Mouse (Mus musculus) CH12.LX (cell line): ENCODE measurements around the gene Foxp1. TPM values are rescaled to one million over a fixed set of nuclear protein-coding genes. Genes with fewer than 3 reads are reported as not detected.

Experiments used
- DNase-seq: peaks from one replicate; pipeline ENCODE4 v3.0.0-alpha.2; 2013; ENCODE audit errors: extremely low read depth
- H3K27ac ChIP-seq: 2 replicates; pipeline ENCODE4 v1.5.1; 2012; ENCODE audit warnings: low read depth, mild to moderate bottlenecking, control low read depth, moderate library complexity; ENCODE audit not compliant: insufficient read depth
- H3K27me3 ChIP-seq: replicated peaks from 2 replicates; pipeline ENCODE3; 2012; ENCODE audit warnings: inconsistent platforms
- H3K36me3 ChIP-seq, 2 experiments: replicated peaks in 1 of 2; 2 replicates each; pipeline versions ENCODE3 to v1.6.1; 2012; ENCODE audit warnings: inconsistent platforms in 1 of 2, low read length in 1 of 2, mild to moderate bottlenecking in 1 of 2, mixed read lengths in 1 of 2, moderate library complexity in 1 of 2; ENCODE audit not compliant: control insufficient read depth in 1 of 2, insufficient read depth in 1 of 2
- H3K4me1 ChIP-seq, 2 experiments: 2 replicates each; pipeline ENCODE4 v1.6.1; 2012; ENCODE audit warnings: inconsistent platforms in 1 of 2, moderate library complexity in 1 of 2; ENCODE audit not compliant: insufficient read depth in 2 of 2, control insufficient read depth in 1 of 2
- H3K4me2 ChIP-seq: 2 replicates; pipeline ENCODE4 v1.6.1; 2012; ENCODE audit warnings: low read depth, mild to moderate bottlenecking, control low read depth; ENCODE audit not compliant: poor library complexity, insufficient read depth, severe bottlenecking
- H3K4me3 ChIP-seq, 3 experiments: fragments of 150-350 bp in 1 of 3; sonication (generic) in 1 of 3; replicated peaks in 1 of 3; 2 replicates each; pipeline versions ENCODE3 to v1.5.1; 2011 to 2012; ENCODE audit warnings: low read depth in 2 of 3, low read length in 2 of 3, mild to moderate bottlenecking in 2 of 3, moderate library complexity in 2 of 3, control low read depth in 1 of 3, improper control_type of control experiment in 1 of 3, inconsistent platforms in 1 of 3, mixed read lengths in 1 of 3; ENCODE audit not compliant: poor library complexity in 1 of 3
- H3K79me2 ChIP-seq: replicated peaks from 2 replicates; pipeline ENCODE4 v1.6.1; 2012; ENCODE audit warnings: mild to moderate bottlenecking, moderate library complexity; ENCODE audit not compliant: control insufficient read depth, poor library complexity, insufficient read depth, severe bottlenecking; ENCODE audit errors: extremely low read depth
- H3K9ac ChIP-seq: 2 replicates; pipeline ENCODE4 v1.6.1; 2012; ENCODE audit warnings: low read depth, mild to moderate bottlenecking, control low read depth, moderate library complexity; ENCODE audit not compliant: insufficient read depth
- H3K9me3 ChIP-seq: replicated peaks from 2 replicates; pipeline ENCODE3; 2012; ENCODE audit warnings: low read length, inconsistent platforms, mixed read lengths
- BHLHE40 ChIP-seq: IDR thresholded peaks from 2 replicates; pipeline ENCODE4 v1.6.1; 2011; ENCODE audit warnings: mild to moderate bottlenecking, low read depth, low read length, improper control_type of control experiment
- CHD1 ChIP-seq: IDR thresholded peaks from 2 replicates; pipeline ENCODE4 v1.6.1; 2012; ENCODE audit warnings: low read depth, low read length, improper control_type of control experiment, inconsistent platforms
- CHD2 ChIP-seq: IDR thresholded peaks from 2 replicates; pipeline ENCODE4 v1.6.1; 2011; ENCODE audit warnings: low read length, improper control_type of control experiment
- CTCF ChIP-seq, 2 experiments: IDR thresholded peaks in 1 of 2; conservative IDR thresholded peaks in 1 of 2; 2 replicates each; pipeline ENCODE4 v1.5.1; 2011 to 2012; ENCODE audit warnings: low read depth in 2 of 2, low read length in 2 of 2, improper control_type of control experiment in 1 of 2, inconsistent platforms in 1 of 2, mild to moderate bottlenecking in 1 of 2, moderate library complexity in 1 of 2
- E2F4 ChIP-seq: IDR thresholded peaks from 2 replicates; pipeline ENCODE4 v1.6.1; 2011; ENCODE audit warnings: low read depth, low read length, improper control_type of control experiment; ENCODE audit not compliant: insufficient replicate concordance
- ELF1 ChIP-seq: IDR thresholded peaks from 2 replicates; pipeline ENCODE4 v1.6.1; 2014; ENCODE audit warnings: low read depth, mild to moderate bottlenecking, inconsistent platforms, low read length, improper control_type of control experiment
- ETS1 ChIP-seq: conservative IDR thresholded peaks from 2 replicates; pipeline ENCODE4 v1.6.1; 2012; ENCODE audit warnings: low read depth, mild to moderate bottlenecking, inconsistent platforms, low read length, improper control_type of control experiment, moderate library complexity
- GABPA ChIP-seq: IDR thresholded peaks from 2 replicates; pipeline ENCODE4 v1.6.1; 2012; ENCODE audit warnings: low read depth, low read length, improper control_type of control experiment, inconsistent platforms; ENCODE audit not compliant: insufficient replicate concordance
- HCFC1 ChIP-seq: IDR thresholded peaks from 2 replicates; pipeline ENCODE4 v1.6.1; 2012; ENCODE audit warnings: low read depth, mild to moderate bottlenecking, inconsistent platforms, low read length, improper control_type of control experiment
- JUND ChIP-seq: conservative IDR thresholded peaks from 2 replicates; pipeline ENCODE4 v1.6.1; 2011; ENCODE audit warnings: low read depth, low read length, improper control_type of control experiment
- MAFK ChIP-seq: IDR thresholded peaks from 2 replicates; pipeline ENCODE4 v1.6.1; 2011; ENCODE audit warnings: low read length, improper control_type of control experiment; ENCODE audit not compliant: insufficient replicate concordance
- MAX ChIP-seq: IDR thresholded peaks from 2 replicates; pipeline ENCODE4 v1.6.1; 2011; ENCODE audit warnings: low read length, improper control_type of control experiment
- MXI1 ChIP-seq: IDR thresholded peaks from 2 replicates; pipeline ENCODE4 v1.6.1; 2011; ENCODE audit warnings: mild to moderate bottlenecking, low read depth, low read length, improper control_type of control experiment
- NELFE ChIP-seq: IDR thresholded peaks from 2 replicates; pipeline ENCODE4 v1.6.1; 2011; ENCODE audit warnings: low read depth, low read length, improper control_type of control experiment
- NRF1 ChIP-seq: IDR thresholded peaks from 2 replicates; pipeline ENCODE4 v1.6.1; 2014; ENCODE audit warnings: low read depth, mild to moderate bottlenecking, inconsistent platforms, low read length, improper control_type of control experiment, moderate library complexity
- PAX5 ChIP-seq: IDR thresholded peaks from 2 replicates; pipeline ENCODE4 v1.6.1; 2012; ENCODE audit warnings: low read length, inconsistent platforms, mixed read lengths
- POLR2A ChIP-seq: IDR thresholded peaks from 2 replicates; pipeline ENCODE4 v1.6.1; 2011; ENCODE audit warnings: low read depth, mild to moderate bottlenecking, improper control_type of control experiment, low read length
- POLR2AphosphoS2 ChIP-seq: IDR thresholded peaks from 2 replicates; pipeline ENCODE4 v1.6.1; 2011; ENCODE audit warnings: low read depth, low read length, improper control_type of control experiment
- RAD21 ChIP-seq: IDR thresholded peaks from 2 replicates; pipeline ENCODE4 v1.6.1; 2011; ENCODE audit warnings: low read depth, mild to moderate bottlenecking, low read length, improper control_type of control experiment, moderate library complexity
- RCOR1 ChIP-seq: conservative IDR thresholded peaks from 2 replicates; pipeline ENCODE4 v1.6.1; 2012; ENCODE audit warnings: low read depth, mild to moderate bottlenecking, inconsistent platforms, low read length, improper control_type of control experiment
- SIN3A ChIP-seq: IDR thresholded peaks from 2 replicates; pipeline ENCODE4 v1.6.1; 2012; ENCODE audit warnings: low read length, improper control_type of control experiment, inconsistent platforms
- SMC3 ChIP-seq: IDR thresholded peaks from 2 replicates; pipeline ENCODE4 v1.6.1; 2011; ENCODE audit warnings: low read depth, low read length, improper control_type of control experiment
- TBP ChIP-seq: conservative IDR thresholded peaks from 2 replicates; pipeline ENCODE4 v1.6.1; 2011; ENCODE audit warnings: low read depth, low read length, improper control_type of control experiment
- TCF12 ChIP-seq: IDR thresholded peaks from 2 replicates; pipeline ENCODE4 v1.6.1; 2014; ENCODE audit warnings: low read depth, mild to moderate bottlenecking, inconsistent platforms, low read length, improper control_type of control experiment
- USF1 ChIP-seq: IDR thresholded peaks from 2 replicates; pipeline ENCODE4 v1.6.1; 2014; ENCODE audit warnings: low read depth, mild to moderate bottlenecking, inconsistent platforms, low read length, improper control_type of control experiment
- ZKSCAN1 ChIP-seq: IDR thresholded peaks from 2 replicates; pipeline ENCODE4 v1.6.1; 2012; ENCODE audit warnings: low read depth, inconsistent platforms, low read length, improper control_type of control experiment, borderline replicate concordance
- ZMIZ1 ChIP-seq: IDR thresholded peaks from 2 replicates; pipeline ENCODE4 v1.6.1; 2012; ENCODE audit warnings: low read depth, mild to moderate bottlenecking, inconsistent platforms, low read length, improper control_type of control experiment
- ZNF384 ChIP-seq: IDR thresholded peaks from 2 replicates; pipeline ENCODE4 v1.6.1; 2012; ENCODE audit warnings: low read depth, low read length, improper control_type of control experiment, inconsistent platforms
- dilution Hi-C: fragments of 300-500 bp; cut with MboI; formaldehyde crosslinking; loops from 2 replicates; pipeline ENCODE4 v1.14.3; 2020; ENCODE audit warnings: low sequenced_read_pairs; ENCODE audit not compliant: extremely low pct_unique_long_range_greater_than_20kb, extremely low pct_ligation_motif_present
- in situ Hi-C: fragments of 300-500 bp; cut with MboI; formaldehyde crosslinking; loops from 3 replicates; pipeline ENCODE4 v1.14.3; 2019; ENCODE audit warnings: low sequenced_read_pairs, low pct_ligation_motif_present, low pct_unique_long_range_greater_than_20kb, mixed read lengths
- polyA plus RNA-seq: library from polyadenylated mRNA; unstranded; fragments of >175 nt; gene quantifications from 2 replicates; pipeline ENCODE4 v1.2.1, GENCODE M21; 2012; ENCODE audit warnings: low read depth; ENCODE audit not compliant: insufficient read length
- total RNA-seq, 2 experiments: library from RNA; depleted of rRNA; stranded (reverse); fragments of 300-350 nt in 1 of 2; fragments of >200 nt in 1 of 2; gene quantifications; 2 replicates each; pipeline ENCODE4 v1.2.3; 2012 to 2014

The Foxp1 gene
- total and polyA plus RNA-seq, 3 experiments = 66.5 to 105 (median 87.4) TPM

DNA sequence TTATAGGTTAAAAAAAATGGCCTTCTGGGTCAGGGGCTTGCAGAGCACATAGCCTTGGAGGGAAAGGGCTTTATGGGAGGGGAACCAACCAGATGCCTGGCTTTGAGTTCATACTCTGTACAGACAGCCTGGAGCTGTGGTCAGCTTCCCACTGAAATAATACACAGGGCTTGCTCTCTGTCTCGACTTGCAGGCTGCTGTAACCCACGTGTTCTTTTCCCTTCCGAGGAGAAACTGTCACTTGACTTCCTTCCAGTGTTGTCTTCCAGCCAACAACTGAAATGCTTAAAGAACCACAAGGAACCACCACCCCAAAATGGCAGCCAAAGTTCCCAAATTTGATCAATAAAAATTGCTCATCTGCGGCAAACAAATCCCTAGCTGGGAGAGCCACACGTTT lies 451.8 kb downstream of the Foxp1 start:
- peaks cover 39% of the 10 kb centered on the region for H3K79me2 ChIP-seq
- no peak for DNase-seq
- H3K9me3 ChIP-seq = peaks cover 11% of the 10 kb centered on the region
- H3K4me1 ChIP-seq = peaks cover 8 to 36% of the 10 kb centered on the region in 2 experiments
- H3K27me3 ChIP-seq = no peaks in the 10 kb centered on the region
- in situ Hi-C loops (no loop called here), dilution Hi-C loops (no loop called here)
- TF ChIP-seq GABPA = no peak
- TF ChIP-seq TCF12 = no peak
- no peak for TF ChIP-seq USF1
- TF ChIP-seq CHD1 = no peak
- no peak for TF ChIP-seq ELF1
- no peak for TF ChIP-seq NRF1
- no peak for TF ChIP-seq ZMIZ1
- no peak for TF ChIP-seq SMC3
- TF ChIP-seq POLR2AphosphoS2 = no peak
- no peak for TF ChIP-seq TBP
- no peak for TF ChIP-seq ETS1
- TF ChIP-seq HCFC1 = no peak
- TF ChIP-seq ZKSCAN1 = no peak
- TF ChIP-seq MXI1 = no peak
- no peak for TF ChIP-seq POLR2A
- TF ChIP-seq JUND = no peak
- no peak for TF ChIP-seq NELFE
- no peak for TF ChIP-seq RCOR1
- TF ChIP-seq E2F4 = no peak
- no peak overlapping the region for H3K27ac ChIP-seq
- H3K4me2 ChIP-seq = no peak overlapping the region
- H3K36me3 ChIP-seq = peaks cover 81 to 97% of the 10 kb centered on the region in 2 experiments
- no peak overlapping the region for H3K9ac ChIP-seq
- no peak overlapping the region for H3K4me3 ChIP-seq

- peaks cover 73 to 96% of the 10 kb centered on the region in 2 experiments for H3K36me3 ChIP-seq
- TF ChIP-seq USF1 = no peak
- no peak for TF ChIP-seq CHD2
- TF ChIP-seq CHD1 = no peak
- no peak for TF ChIP-seq RAD21
- no peak for TF ChIP-seq ZMIZ1
- no peak for TF ChIP-seq SIN3A
- TF ChIP-seq POLR2A = no peak
- TF ChIP-seq CTCF (conservative IDR thresholded peaks at IDR 0.05 in 1 of 2, IDR thresholded peaks at IDR 0.05 in 1 of 2; ENCODE audit: low read depth in 2 of 2, low read length in 2 of 2) = no peak
- no peak for TF ChIP-seq NELFE
- no peak for TF ChIP-seq ELF1
- TF ChIP-seq JUND = no peak
- no peak for TF ChIP-seq TBP
- no peak for TF ChIP-seq MAFK
- no peak for TF ChIP-seq MAX
- TF ChIP-seq PAX5 = no peak
- no peak for TF ChIP-seq BHLHE40
- no peak for TF ChIP-seq TCF12
- TF ChIP-seq SMC3 = no peak
- no peak for TF ChIP-seq GABPA
- no peak for TF ChIP-seq ZNF384
- dilution Hi-C loops = no loop called here
These were observed 452.8 kb downstream of the Foxp1 start for GRCm38 (mm10) chr6:99069726-99070125.

More at GRCm38 (mm10) chr6:99069726-99070125, 452.8 kb downstream of the Foxp1 start:
- Histone ChIP-seq H3K4me1 (peaks cover 11 to 45% of the 10 kb centered on the region in 2 experiments), H3K9ac (no peak overlapping the region), H3K27me3 (no peaks in the 10 kb centered on the region), H3K79me2 (peaks cover 43% of the 10 kb centered on the region), H3K27ac (no peak overlapping the region), H3K4me3 (no peak overlapping the region), H3K4me2 (no peak overlapping the region), H3K9me3 (peaks cover under 1% of the 10 kb centered on the region)
- in situ Hi-C loops = no loop called here
- no peak for DNase-seq
